Mouse (Mus musculus) liver, embryonic 16.5 days (tissue): Measurements from ENCODE around the gene Coa3. TPM values are rescaled to one million over a fixed set of nuclear protein-coding genes. Genes with fewer than 3 reads are reported as not detected.

ENCODE experiments used
- polyA plus RNA-seq: library from polyadenylated mRNA; unstranded; fragments of >200 nt; fragmentation: Nextera tagmentation; extraction: Ambion mirVana; gene quantifications from 2 replicates; pipeline ENCODE4 v1.2.1, GENCODE M21; 2015

Gene Coa3
- polyA plus RNA-seq, 1 experiment from 2014 or later = 77.7 TPM

Other genes with a start within 250 kb of the Coa3 start
- gene Naglu, start 209.1 kb downstream of the Coa3 start, polyA plus RNA-seq = 7.1 and 7.2 TPM in 2 replicates
- gene Hsd17b1, start 200.7 kb downstream of the Coa3 start, polyA plus RNA-seq = 0.28 and 0.30 TPM in 2 replicates
- gene Coasy, start 196.5 kb downstream of the Coa3 start, polyA plus RNA-seq = 20.1 and 20.5 TPM in 2 replicates
- 23.8 and 24.5 TPM in 2 replicates for gene Mlx, start 191.8 kb downstream of the Coa3 start, polyA plus RNA-seq
- 11.7 and 11.8 TPM in 2 replicates for gene Psmc3ip, start 183.7 kb downstream of the Coa3 start, polyA plus RNA-seq
- gene Retreg3, start 159.2 kb downstream of the Coa3 start, polyA plus RNA-seq = 11.9 and 12.3 TPM in 2 replicates
- gene Tubg1, start 159.2 kb downstream of the Coa3 start, polyA plus RNA-seq = 34.3 and 36.6 TPM in 2 replicates
- 0.05 and 0.09 TPM in 2 replicates for gene Tubg2, start 123.2 kb downstream of the Coa3 start, polyA plus RNA-seq
- gene Cntnap1, start 108.6 kb downstream of the Coa3 start, polyA plus RNA-seq = 0.11 and 0.17 TPM in 2 replicates
- gene Plekhh3, start 107.8 kb downstream of the Coa3 start, polyA plus RNA-seq = 1.1 and 1.7 TPM in 2 replicates
- 0.05 and 0.08 TPM in 2 replicates for gene Ccr10, start 103.7 kb downstream of the Coa3 start, polyA plus RNA-seq
- gene Ezh1, start 52.7 kb downstream of the Coa3 start, polyA plus RNA-seq = 10.8 and 12.5 TPM in 2 replicates
- 20.8 and 21.8 TPM in 2 replicates for gene Ramp2, start 33.1 kb downstream of the Coa3 start, polyA plus RNA-seq
- 72.2 and 75.2 TPM in 2 replicates for gene Vps25, start 25.4 kb downstream of the Coa3 start, polyA plus RNA-seq
- 4.3 and 5.4 TPM in 2 replicates for gene Wnk4, start 18.5 kb downstream of the Coa3 start, polyA plus RNA-seq
- 0.70 and 0.74 TPM in 2 replicates for gene Cntd1, start 102 bp downstream of the Coa3 start, polyA plus RNA-seq
- 89.6 and 93.6 TPM in 2 replicates for gene Becn1, start 23.2 kb upstream of the Coa3 start, polyA plus RNA-seq
- 162 and 170 TPM in 2 replicates for gene Psme3, start 37.1 kb upstream of the Coa3 start, polyA plus RNA-seq
- 1.5 and 1.8 TPM in 2 replicates for gene Aoc2, start 45.9 kb upstream of the Coa3 start, polyA plus RNA-seq
- 0.05 TPM in 2 replicates for gene Aoc3, start 51.5 kb upstream of the Coa3 start, polyA plus RNA-seq
- gene G6pc, start 88.4 kb upstream of the Coa3 start, polyA plus RNA-seq = 0.15 and 0.26 TPM in 2 replicates
- 31.0 and 35.3 TPM in 2 replicates for gene Aarsd1, start 138.5 kb upstream of the Coa3 start, polyA plus RNA-seq
- 2.2 TPM in 2 replicates for gene Gm27029, start 145.7 kb upstream of the Coa3 start, polyA plus RNA-seq
- 4.7 and 5.2 TPM in 2 replicates for gene Rundc1, start 146.0 kb upstream of the Coa3 start, polyA plus RNA-seq
- gene Ptges3l, start 146.2 kb upstream of the Coa3 start, polyA plus RNA-seq = 0.82 and 2.0 TPM in 2 replicates
- 138 and 160 TPM in 2 replicates for gene Rpl27, start 163.2 kb upstream of the Coa3 start, polyA plus RNA-seq
- gene Ifi35, start 169.3 kb upstream of the Coa3 start, polyA plus RNA-seq = 22.4 and 26.5 TPM in 2 replicates
- 1.4 and 1.7 TPM in 2 replicates for gene Rnd2, start 185.9 kb upstream of the Coa3 start, polyA plus RNA-seq
- gene Vat1, start 187.1 kb upstream of the Coa3 start, polyA plus RNA-seq = 10.2 and 12.3 TPM in 2 replicates